Mouse (Mus musculus) midbrain, embryonic 11.5 days (tissue): ENCODE measurements at regions not wholly inside any gene's neighbourhood (a gene's known extent, or its start where the extent isn't known, plus 50 kb on each side); places are given as distances from the start of the nearest gene placed in this dataset.
A peak's percentile ranks its signal among the peaks of the same experiment; 100 is the strongest.
"Not testable (repeated sequence)": the region's sequence is repeated elsewhere in the genome, so short reads cannot be mapped to it uniquely, and the experiment has no call there.

Experiments used
- ATAC-seq: fragments of 200-750 bp; cut with Nextera tagmentation; 2 replicates; pipeline ENCODE4 v1.8.0; 2017; ENCODE audit warnings: moderate TSS enrichment, moderate library complexity; ENCODE audit not compliant: low FRiP score
- DNase-seq: peaks from one replicate; pipeline ENCODE4 v3.0.0; 2015; ENCODE audit warnings: low spot score; ENCODE audit errors: missing footprints
- H3K27ac ChIP-seq: fragments of 300-500 bp; sonication (generic); 2 replicates; pipeline ENCODE4 v1.5.1; 2014; ENCODE audit warnings: low read depth, low read length
- H3K27me3 ChIP-seq: fragments of 300-500 bp; sonication (generic); 2 replicates; pipeline ENCODE4 v1.6.1; 2014; ENCODE audit warnings: mild to moderate bottlenecking, low read length, moderate library complexity, mixed read lengths; ENCODE audit not compliant: control insufficient read depth, insufficient read depth
- H3K36me3 ChIP-seq: fragments of 300-500 bp; sonication (generic); 2 replicates; pipeline ENCODE4 v1.6.1; 2014; ENCODE audit warnings: mild to moderate bottlenecking, low read length, moderate library complexity, mixed read lengths; ENCODE audit not compliant: control insufficient read depth, insufficient read depth
- H3K4me1 ChIP-seq: fragments of 300-500 bp; sonication (generic); 2 replicates; pipeline ENCODE4 v1.6.1; 2014; ENCODE audit warnings: low read length; ENCODE audit not compliant: control insufficient read depth, insufficient read depth
- H3K4me2 ChIP-seq: fragments of 300-500 bp; sonication (generic); 2 replicates; pipeline ENCODE4 v1.6.1; 2014; ENCODE audit warnings: mild to moderate bottlenecking, moderate library complexity
- H3K4me3 ChIP-seq: fragments of 300-500 bp; sonication (generic); 2 replicates; pipeline ENCODE4 v1.5.1; 2014; ENCODE audit warnings: low read depth, low read length
- H3K9ac ChIP-seq: fragments of 300-500 bp; sonication (generic); 2 replicates; pipeline ENCODE4 v1.6.1; 2014; ENCODE audit warnings: low read length
- H3K9me3 ChIP-seq: fragments of 300-500 bp; sonication (generic); 2 replicates; pipeline ENCODE4 v1.6.1; 2016; ENCODE audit warnings: low read length; ENCODE audit not compliant: control insufficient read depth
- WGBS: fragments of 180-500 bp; shearing (Covaris S2); extraction: QIAGEN DNeasy Blood & Tissue Kit; methylation state at CpG from one replicate; pipeline ENCODE4 v1.1.7; 2014; 5-methylcytosine and 5-hydroxymethylcytosine counted together

GRCm38 (mm10) chr12:25509666-25510065, 412.7 kb upstream of the Id2 start:
- Histone ChIP-seq H3K9me3 (no peaks in the 10 kb centered on the region), H3K4me3 (no peak overlapping the region), H3K27me3 (no peaks in the 10 kb centered on the region), H3K27ac (no peak overlapping the region), H3K36me3 (no peaks in the 10 kb centered on the region), H3K4me1 (no peaks in the 10 kb centered on the region), H3K4me2 (no peak overlapping the region), H3K9ac (no peak overlapping the region)
- 92% methylated on average over 4 of the region's 4 CpGs for WGBS
- DNase-seq = no peak
- ATAC-seq = no peak

GRCm38 (mm10) chr12:25493233-25493632, 396.3 kb upstream of the Id2 start:
- Histone ChIP-seq H3K4me1 (no peaks in the 10 kb centered on the region), H3K9ac (no peak overlapping the region), H3K4me2 (no peak overlapping the region), H3K36me3 (no peaks in the 10 kb centered on the region), H3K9me3 (no peaks in the 10 kb centered on the region), H3K27ac (no peak overlapping the region), H3K4me3 (no peak overlapping the region), H3K27me3 (no peaks in the 10 kb centered on the region)
- no peak for ATAC-seq
- 88% methylated on average over 5 of the region's 5 CpGs for WGBS
- no peak for DNase-seq

DNA sequence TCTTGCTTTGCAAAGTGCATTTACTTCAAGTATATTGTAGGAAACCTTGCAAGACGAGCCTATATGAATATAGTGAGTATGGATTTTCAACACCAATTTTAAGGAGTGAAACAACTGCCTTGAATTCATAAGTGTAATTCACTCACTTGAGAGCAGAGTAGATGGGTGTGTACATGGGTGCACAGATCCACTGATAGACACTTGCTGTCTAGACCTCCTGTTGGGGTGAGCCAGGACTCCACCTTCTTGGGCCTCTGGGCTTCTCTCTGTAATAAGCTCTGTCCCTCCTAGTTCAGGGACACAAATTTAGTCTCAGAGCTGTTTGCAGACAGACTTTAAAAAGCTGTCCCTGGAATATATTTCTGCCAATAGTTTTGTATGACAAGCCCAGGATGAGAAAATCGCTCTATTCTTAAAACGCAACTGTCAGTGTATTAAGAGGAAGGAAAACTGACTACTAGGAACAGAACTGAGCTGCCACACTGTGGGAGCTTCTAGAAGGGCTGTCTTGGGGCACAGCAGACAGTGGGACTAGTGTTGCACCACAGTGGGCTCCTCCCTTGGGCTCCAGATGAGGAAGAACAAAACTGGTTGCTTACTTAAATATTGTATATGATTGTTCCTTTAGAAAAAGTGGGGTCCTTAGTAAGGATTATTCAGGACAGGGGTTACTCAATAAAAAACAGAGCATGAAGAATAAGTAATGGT, 395.7 kb upstream of the Id2 start:
- ATAC-seq (no peak), DNase-seq (no peak)
- Histone ChIP-seq H3K36me3 (no peaks in the 10 kb centered on the region), H3K4me1 (no peaks in the 10 kb centered on the region), H3K4me3 (no peak overlapping the region), H3K4me2 (no peak overlapping the region), H3K9ac (no peak overlapping the region), H3K27ac (no peak overlapping the region), H3K9me3 (no peaks in the 10 kb centered on the region), H3K27me3 (no peaks in the 10 kb centered on the region)
- WGBS = 91% methylated on average over 3 of the region's 3 CpGs

DNA sequence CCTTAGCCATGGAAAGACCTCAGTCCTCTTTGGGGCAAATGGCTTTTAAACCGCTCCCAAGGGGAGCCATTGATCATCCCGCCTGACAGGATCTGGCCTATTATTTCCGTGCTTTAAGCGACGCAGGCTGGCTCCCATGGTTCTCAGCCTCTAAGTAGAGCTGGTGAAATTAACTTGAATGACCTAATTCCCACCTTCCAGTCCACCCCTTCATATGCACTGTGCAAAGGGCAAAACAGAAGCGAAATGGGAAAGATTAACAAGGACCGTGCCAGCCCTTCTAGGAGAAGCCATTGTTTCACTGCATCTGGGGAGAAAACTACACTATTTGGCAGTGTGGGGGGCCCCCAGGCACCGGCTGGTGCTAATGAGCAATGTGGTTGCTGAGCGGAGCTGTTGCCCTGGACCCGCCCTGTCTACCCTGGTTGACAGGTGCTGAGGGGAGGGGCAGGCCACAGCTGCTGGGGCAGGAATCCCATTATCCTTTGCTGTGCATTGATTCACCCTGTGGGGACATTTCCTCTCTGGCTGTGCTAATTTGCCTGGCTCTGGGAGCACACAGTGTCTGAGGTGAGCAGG, 378.3 kb upstream of the Id2 start:
- peak overlapping the region; percentile 56 for H3K27ac ChIP-seq

GRCm38 (mm10) chr12:25469181-25469580, 372.2 kb upstream of the Id2 start:
- H3K4me1 ChIP-seq = no peaks in the 10 kb centered on the region
- WGBS = 87% methylated on average over 10 of the region's 10 CpGs
- no peaks in the 10 kb centered on the region for H3K9me3 ChIP-seq
- H3K9ac ChIP-seq = no peak overlapping the region
- DNase-seq (peak; percentile 44), ATAC-seq (no peak)
- H3K27ac ChIP-seq = no peak overlapping the region
- no peaks in the 10 kb centered on the region for H3K36me3 ChIP-seq
- H3K27me3 ChIP-seq = no peaks in the 10 kb centered on the region
- no peak overlapping the region for H3K4me3 ChIP-seq
- H3K4me2 ChIP-seq = no peak overlapping the region

More for the DNA sequence above, 378.3 kb upstream of the Id2 start:
- Histone ChIP-seq H3K27me3 (no peaks in the 10 kb centered on the region), H3K4me2 (peak overlapping the region; percentile 25), H3K9me3 (no peaks in the 10 kb centered on the region), H3K36me3 (no peaks in the 10 kb centered on the region), H3K4me3 (no peak overlapping the region), H3K9ac (peak overlapping the region; percentile 22; the same call in 1 of the 2 replicates), H3K4me1 (peaks cover 9% of the 10 kb centered on the region)
- DNase-seq (peak; percentile 91), ATAC-seq (peak; percentile 97)
- 5% methylated on average over 10 of the region's 10 CpGs for WGBS

DNA sequence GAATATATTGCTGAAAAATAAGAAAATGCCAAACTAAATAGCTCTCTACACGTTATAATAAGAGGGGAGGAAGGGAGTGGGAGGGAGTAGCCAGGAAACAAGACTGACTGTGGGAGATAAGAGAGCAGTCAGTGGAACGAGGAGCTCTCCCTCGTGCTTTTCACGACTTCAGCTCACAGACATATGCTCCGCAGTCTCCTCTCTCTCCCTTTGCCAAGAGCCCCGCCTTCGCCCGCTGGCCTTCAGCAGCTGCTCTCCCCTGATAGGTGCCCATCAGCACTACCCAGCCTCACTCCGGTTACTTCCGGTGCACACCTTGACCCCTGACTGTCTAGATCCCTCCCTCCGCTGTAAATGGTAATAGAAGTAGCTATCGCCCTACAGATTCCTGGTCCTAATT, 370.8 kb upstream of the Id2 start:
- 81% methylated on average over 12 of the region's 12 CpGs for WGBS
- DNase-seq (peak; percentile 73), ATAC-seq (no peak)
- Histone ChIP-seq H3K27me3 (no peaks in the 10 kb centered on the region), H3K36me3 (no peaks in the 10 kb centered on the region), H3K9ac (no peak overlapping the region), H3K4me2 (no peak overlapping the region), H3K9me3 (no peaks in the 10 kb centered on the region), H3K27ac (no peak overlapping the region), H3K4me1 (no peaks in the 10 kb centered on the region), H3K4me3 (no peak overlapping the region)

GRCm38 (mm10) chr12:25462690-25463089, 365.8 kb upstream of the Id2 start:
- H3K4me2 ChIP-seq, DNase-seq, H3K9ac ChIP-seq, H3K36me3 ChIP-seq, H3K9me3 ChIP-seq, H3K4me3 ChIP-seq, H3K27ac ChIP-seq, H3K4me1 ChIP-seq, ATAC-seq, H3K27me3 ChIP-seq: not testable (repeated sequence)
- WGBS = 79% methylated on average over 2 of the region's 2 CpGs

- Histone ChIP-seq H3K4me3 (no peak overlapping the region), H3K27ac (no peak overlapping the region), H3K4me1 (peaks cover 3% of the 10 kb centered on the region; the same call in 1 of the 2 replicates), H3K27me3 (no peaks in the 10 kb centered on the region), H3K9me3 (no peaks in the 10 kb centered on the region), H3K9ac (no peak overlapping the region), H3K36me3 (no peaks in the 10 kb centered on the region), H3K4me2 (no peak overlapping the region)
- WGBS = 91% methylated on average over 7 of the region's 7 CpGs
- ATAC-seq (no peak), DNase-seq (peak; percentile 64)
Measured at GRCm38 (mm10) chr12:25455281-25455989, 358.5 kb upstream of the Id2 start.

GRCm38 (mm10) chr12:25453356-25453755, 356.4 kb upstream of the Id2 start:
- Histone ChIP-seq H3K4me3 (no peak overlapping the region), H3K9me3 (no peaks in the 10 kb centered on the region), H3K27ac (no peak overlapping the region), H3K4me1 (peaks cover 3% of the 10 kb centered on the region; the same call in 1 of the 2 replicates), H3K9ac (no peak overlapping the region), H3K36me3 (no peaks in the 10 kb centered on the region), H3K4me2 (no peak overlapping the region), H3K27me3 (no peaks in the 10 kb centered on the region)
- no peak for ATAC-seq
- peak; percentile 71 for DNase-seq
- 38% methylated on average over 3 of the region's 3 CpGs for WGBS
